Mouse (Mus musculus): ENCODE measurements around the gene Lrrc51. TPM values are rescaled to one million over a fixed set of nuclear protein-coding genes. Genes with fewer than 3 reads are reported as not detected.

Gene Lrrc51
- polyA plus RNA-seq, 1 experiment, result 12.6 TPM

DNA sequence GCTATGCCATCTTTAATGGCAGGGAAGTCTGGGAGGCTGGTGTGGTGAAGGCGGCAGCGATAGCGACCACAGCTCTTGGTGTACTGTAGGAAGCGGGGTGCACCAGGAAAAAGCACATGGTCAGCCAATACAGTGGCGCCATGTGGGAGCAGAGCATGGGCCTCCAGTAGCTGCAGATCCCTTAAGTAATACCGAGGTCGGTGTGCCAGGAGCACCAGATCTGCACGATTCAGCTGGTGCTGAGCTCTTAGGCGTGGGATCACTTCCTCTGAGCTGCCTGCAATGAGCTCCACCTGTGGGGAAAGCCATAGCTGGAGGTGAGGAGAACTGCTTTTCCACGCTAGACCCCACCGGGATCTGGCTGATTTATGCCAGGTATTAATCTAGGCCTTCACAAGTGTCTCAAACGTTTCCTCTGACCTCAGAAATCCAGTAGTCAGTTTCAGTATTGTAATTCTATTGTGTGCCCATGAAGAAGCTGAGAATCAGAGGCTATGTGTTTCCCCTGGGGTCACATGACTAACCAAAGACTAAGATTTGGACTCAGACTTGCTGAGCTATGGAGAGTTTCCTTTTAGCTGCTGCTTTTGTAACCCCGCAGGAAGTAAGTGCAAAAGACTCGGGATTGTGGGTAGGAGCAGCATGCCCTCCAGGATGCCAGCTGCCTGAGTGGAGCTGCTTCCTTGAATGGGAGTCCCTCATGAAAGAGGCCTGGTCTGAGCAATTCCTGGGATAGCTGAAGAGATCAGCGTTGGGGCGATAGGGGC is 33.2 kb downstream of the Lrrc51 start:
- no peak for TF ChIP-seq CTCF (IDR thresholded peaks at IDR 0.05; ENCODE audit: extremely low read depth, insufficient read depth, low read length)
- TF ChIP-seq POLR2A (IDR thresholded peaks at IDR 0.05; ENCODE audit: extremely low read depth, insufficient read depth, low read length), result no peak
- Histone ChIP-seq H3K4me1 (ENCODE audit: control insufficient read depth, insufficient read depth, low read length) (0 out of 2 replicates have a peak, but pooled peaks cover 1% of the 10 kb centered on the region), H3K4me3 (ENCODE audit: insufficient read depth, low read length) (no peak overlapping the region), H3K27ac (ENCODE audit: insufficient read depth, low read length) (0 out of 2 replicates have a peak overlapping the region, but pooled peaks have one; percentile 12)

DNA sequence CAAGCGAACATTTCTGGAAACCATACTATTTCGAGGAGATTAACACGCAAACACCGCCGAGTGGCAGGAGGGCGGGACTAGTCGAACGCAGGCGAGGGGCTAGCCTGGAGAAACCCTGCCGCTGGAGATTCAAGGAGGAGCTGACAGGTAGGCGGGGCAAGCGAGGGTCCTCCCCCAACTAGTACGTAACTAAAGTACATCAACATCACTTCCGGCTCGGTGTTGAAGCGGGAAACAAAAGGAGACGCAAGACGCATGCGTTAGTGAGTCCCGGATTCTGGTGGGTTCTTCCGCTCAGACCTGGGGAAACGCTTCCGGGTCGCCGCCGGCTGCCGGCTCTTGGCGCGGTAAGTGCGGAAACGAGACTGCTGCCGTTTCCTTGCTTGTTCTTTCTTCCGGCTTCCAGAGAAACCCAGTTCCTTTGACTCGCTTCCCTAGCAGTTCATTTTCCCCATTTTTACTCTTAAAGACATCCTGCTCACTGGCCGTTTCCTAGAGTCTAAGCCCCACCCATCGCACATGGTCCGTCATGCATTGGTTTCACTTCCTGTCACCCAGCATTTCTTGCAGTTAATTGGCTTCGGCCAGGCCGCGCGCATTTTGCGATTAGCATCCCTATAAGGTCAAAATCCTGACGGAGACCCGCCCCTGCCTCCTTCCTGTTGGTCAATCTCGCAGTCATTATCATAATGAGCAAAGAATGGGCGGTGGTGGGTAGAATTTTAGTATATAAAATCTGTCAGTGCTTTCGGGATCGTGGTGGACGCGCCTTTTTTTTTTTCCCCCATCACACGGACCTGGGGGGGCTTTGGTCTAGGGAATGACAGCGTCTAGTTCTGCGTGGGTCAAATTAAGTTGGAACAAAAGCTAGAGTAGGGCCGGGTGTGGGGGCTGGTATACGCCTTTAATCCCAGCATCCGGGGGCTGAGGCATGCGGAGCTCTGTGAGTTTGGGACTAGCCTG is 37.3 kb downstream of the Lrrc51 start:
- Histone ChIP-seq H3K4me1 (ENCODE audit: control insufficient read depth, insufficient read depth, low read length) (0 out of 2 replicates have a peak, but pooled peaks cover 1% of the 10 kb centered on the region), H3K4me3 (ENCODE audit: insufficient read depth, low read length) (peak overlapping the region; percentile 53), H3K27ac (ENCODE audit: insufficient read depth, low read length) (peak overlapping the region; percentile 61)
- TF ChIP-seq CTCF (IDR thresholded peaks at IDR 0.05; ENCODE audit: extremely low read depth, insufficient read depth, low read length), result no peak
- TF ChIP-seq POLR2A (IDR thresholded peaks at IDR 0.05; ENCODE audit: extremely low read depth, insufficient read depth, low read length), result peak; percentile 89; the same call in 1 of the 2 replicates

DNA sequence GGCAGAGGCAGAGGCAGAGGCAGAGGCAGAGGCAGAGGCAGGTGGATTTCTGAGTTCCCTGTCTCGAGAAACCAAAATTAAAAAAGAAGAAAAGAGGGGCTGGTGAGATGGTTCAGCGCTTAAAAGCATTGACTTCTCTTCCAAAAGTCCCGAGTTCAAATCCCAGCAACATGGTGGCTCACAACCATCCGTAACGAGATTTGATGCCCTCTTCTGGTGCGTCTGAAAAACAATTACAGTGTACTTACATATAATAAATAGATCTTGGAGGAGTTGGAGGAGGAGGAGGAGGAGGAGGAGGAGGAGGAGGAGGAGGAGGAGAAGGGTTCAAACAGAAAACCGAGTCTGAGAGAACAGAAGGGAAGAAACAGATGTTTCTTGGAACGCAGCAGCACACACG is 38.0 kb downstream of the Lrrc51 start:
- Histone ChIP-seq H3K4me1 (ENCODE audit: control insufficient read depth, insufficient read depth, low read length) (0 out of 2 replicates have a peak, but pooled peaks cover 1% of the 10 kb centered on the region), H3K27ac (ENCODE audit: insufficient read depth, low read length) (peak overlapping the region; percentile 61), H3K4me3 (ENCODE audit: insufficient read depth, low read length) (peak overlapping the region; percentile 53)
- TF ChIP-seq POLR2A (IDR thresholded peaks at IDR 0.05; ENCODE audit: extremely low read depth, insufficient read depth, low read length) (no peak), CTCF (IDR thresholded peaks at IDR 0.05; ENCODE audit: extremely low read depth, insufficient read depth, low read length) (0 out of 2 replicates have a peak, but pooled peaks have one; percentile 8)

DNA sequence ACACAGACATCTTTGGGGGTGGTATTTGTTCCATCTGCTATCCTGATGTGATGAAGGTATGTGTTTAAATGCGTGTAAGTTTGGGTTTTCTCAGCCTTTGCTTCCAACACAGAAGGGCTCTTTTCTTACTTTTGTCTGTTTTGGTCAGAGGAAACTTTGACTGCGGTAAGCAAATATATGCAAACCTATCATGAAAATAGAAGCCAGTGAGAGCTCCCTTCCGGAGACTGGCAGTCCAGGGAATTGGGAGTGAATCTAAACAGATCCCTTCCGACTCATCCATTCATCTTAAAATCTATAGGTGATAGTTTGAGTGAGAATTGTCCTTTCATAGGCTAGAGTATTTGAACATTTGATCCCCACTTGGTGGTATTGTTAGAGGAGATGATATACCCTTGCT is 45.2 kb downstream of the Lrrc51 start:
- Histone ChIP-seq H3K4me3 (ENCODE audit: insufficient read depth, low read length) (no peak overlapping the region), H3K27ac (ENCODE audit: insufficient read depth, low read length) (no peak overlapping the region), H3K4me1 (ENCODE audit: control insufficient read depth, insufficient read depth, low read length) (no peaks in the 10 kb centered on the region)
- TF ChIP-seq POLR2A (IDR thresholded peaks at IDR 0.05; ENCODE audit: extremely low read depth, insufficient read depth, low read length) (no peak), CTCF (IDR thresholded peaks at IDR 0.05; ENCODE audit: extremely low read depth, insufficient read depth, low read length) (no peak)

DNA sequence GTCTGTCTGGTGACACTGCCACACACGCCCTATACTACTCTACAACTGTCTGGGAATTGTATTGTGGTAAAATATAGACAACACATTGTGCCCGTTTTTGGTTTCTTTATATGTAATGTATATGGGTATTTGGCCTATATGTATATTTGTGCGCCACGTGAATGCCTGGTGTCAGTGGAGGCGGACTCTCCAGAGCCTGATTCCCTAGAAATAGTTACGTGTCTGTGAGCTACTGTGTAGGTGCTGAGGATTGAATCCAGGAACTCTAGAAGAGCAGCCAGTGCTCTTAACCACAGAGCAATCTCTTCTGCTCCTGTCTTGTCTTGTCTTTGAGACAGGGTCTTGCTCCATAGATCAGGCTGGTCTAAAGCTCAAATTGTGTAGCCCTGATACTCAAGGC is 47.4 kb downstream of the Lrrc51 start:
- no peak for TF ChIP-seq CTCF (IDR thresholded peaks at IDR 0.05; ENCODE audit: extremely low read depth, insufficient read depth, low read length)
- no peak overlapping the region for H3K4me3 ChIP-seq (ENCODE audit: insufficient read depth, low read length)
- H3K27ac ChIP-seq (ENCODE audit: insufficient read depth, low read length), result no peak overlapping the region
- no peaks in the 10 kb centered on the region for H3K4me1 ChIP-seq (ENCODE audit: control insufficient read depth, insufficient read depth, low read length)

DNA sequence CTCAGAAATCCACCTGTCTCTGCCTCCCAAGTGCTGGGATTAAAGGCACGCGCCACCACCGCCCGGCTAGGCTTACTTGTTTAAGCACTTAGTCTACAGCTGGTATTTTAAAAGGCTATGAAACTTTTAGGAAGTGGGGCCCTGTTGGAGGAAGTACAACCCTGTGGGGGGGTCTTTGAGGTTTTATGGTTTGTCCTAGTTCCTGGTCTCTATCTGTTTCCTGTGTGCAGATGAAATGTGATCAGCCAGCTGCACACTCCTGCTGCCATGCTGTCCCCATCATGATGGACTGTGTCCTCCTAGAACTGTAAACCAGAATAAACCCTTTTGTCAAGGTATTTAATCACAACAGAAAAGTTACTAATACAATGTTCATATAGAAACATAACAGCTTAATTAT is 49.5 kb downstream of the Lrrc51 start:
- no peak for TF ChIP-seq POLR2A (IDR thresholded peaks at IDR 0.05; ENCODE audit: extremely low read depth, insufficient read depth, low read length)
- no peak for TF ChIP-seq CTCF (IDR thresholded peaks at IDR 0.05; ENCODE audit: extremely low read depth, insufficient read depth, low read length)
- no peaks in the 10 kb centered on the region for H3K4me1 ChIP-seq (ENCODE audit: control insufficient read depth, insufficient read depth, low read length)
- H3K4me3 ChIP-seq (ENCODE audit: insufficient read depth, low read length), result no peak overlapping the region
- no peak overlapping the region for H3K27ac ChIP-seq (ENCODE audit: insufficient read depth, low read length)

DNA sequence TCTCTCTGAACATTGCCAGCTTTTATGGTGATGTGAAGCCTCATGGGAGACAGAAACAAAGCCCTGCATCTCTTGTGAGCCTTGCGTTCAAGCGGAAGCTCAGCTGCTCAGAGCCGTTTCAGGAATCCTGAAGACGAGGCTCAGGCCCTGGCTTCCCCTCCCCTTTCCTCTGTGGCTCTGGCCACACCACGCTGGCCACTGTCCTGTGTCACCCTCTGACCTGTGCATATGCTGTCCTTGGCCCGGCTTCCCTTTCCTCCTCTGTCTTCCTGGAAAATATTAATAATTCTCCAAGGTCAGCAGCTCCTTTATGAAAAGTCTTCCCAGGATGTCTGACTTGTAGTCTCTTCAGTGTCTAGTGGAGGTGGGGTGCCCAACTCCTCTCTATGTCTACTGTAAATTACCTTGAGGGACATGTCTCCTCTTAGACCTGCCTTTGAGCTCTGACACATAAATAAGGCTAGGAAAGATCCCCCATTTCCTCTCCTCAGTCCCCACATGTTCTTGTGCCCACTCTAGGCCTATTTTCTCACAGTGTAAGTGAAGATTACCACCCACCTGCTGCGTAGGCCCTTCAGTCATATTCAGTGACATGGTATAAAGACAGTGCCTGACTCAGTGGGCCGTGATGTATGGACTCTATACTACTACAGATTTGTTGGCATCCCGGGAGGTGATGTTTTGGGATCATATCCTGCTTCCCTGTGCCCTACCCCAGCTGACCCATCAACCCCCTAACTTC is 51.1 kb downstream of the Lrrc51 start:
- TF ChIP-seq CTCF (IDR thresholded peaks at IDR 0.05; ENCODE audit: extremely low read depth, insufficient read depth, low read length) (no peak), POLR2A (IDR thresholded peaks at IDR 0.05; ENCODE audit: extremely low read depth, insufficient read depth, low read length) (no peak)
- no peak overlapping the region for H3K27ac ChIP-seq (ENCODE audit: insufficient read depth, low read length)
- no peaks in the 10 kb centered on the region for H3K4me1 ChIP-seq (ENCODE audit: control insufficient read depth, insufficient read depth, low read length)
- H3K4me3 ChIP-seq (ENCODE audit: insufficient read depth, low read length), result no peak overlapping the region

DNA sequence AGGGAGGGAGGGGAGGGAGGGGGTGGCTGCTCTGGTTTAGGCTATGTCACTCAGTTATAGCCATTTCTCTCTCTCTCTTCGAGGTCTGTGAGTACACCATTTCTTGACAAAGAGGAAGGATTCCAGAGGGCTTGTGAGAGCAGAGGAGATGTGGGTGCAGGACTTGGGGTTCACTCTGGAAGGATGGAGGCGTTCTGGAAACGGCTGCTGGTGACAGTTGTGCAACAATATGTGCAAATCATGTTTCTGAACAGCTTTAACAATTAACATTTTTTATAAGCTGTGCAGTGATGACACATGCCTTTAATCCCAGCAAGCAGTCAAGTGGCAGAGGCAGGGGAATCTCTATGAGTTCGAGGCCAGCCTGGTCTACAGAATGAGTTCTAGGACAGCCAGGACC is 52.8 kb downstream of the Lrrc51 start:
- no peak for TF ChIP-seq CTCF (IDR thresholded peaks at IDR 0.05; ENCODE audit: extremely low read depth, insufficient read depth, low read length)
- no peak for TF ChIP-seq POLR2A (IDR thresholded peaks at IDR 0.05; ENCODE audit: extremely low read depth, insufficient read depth, low read length)
- Histone ChIP-seq H3K4me3 (ENCODE audit: insufficient read depth, low read length) (no peak overlapping the region), H3K27ac (ENCODE audit: insufficient read depth, low read length) (no peak overlapping the region), H3K4me1 (ENCODE audit: control insufficient read depth, insufficient read depth, low read length) (no peaks in the 10 kb centered on the region)

DNA sequence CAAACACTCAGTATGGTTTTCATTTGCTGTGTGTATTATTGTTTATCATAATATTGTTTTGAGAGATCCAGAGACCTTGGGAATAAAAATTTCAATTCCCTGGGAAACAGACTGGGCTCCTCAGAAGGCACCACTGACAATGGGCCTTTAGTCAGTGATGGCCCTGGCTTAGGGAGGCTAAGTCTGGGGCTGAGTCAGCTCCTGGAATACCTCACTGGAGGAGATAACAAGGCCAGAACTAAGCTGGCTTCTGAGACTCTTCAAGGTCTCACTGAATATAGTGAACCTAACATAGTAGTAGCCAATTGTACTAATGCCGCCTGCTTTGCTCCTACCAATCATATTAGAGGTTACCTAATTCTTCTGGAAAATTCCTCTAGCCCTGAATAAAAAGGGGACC is 57.7 kb downstream of the Lrrc51 start:
- no peak overlapping the region for H3K4me3 ChIP-seq (ENCODE audit: insufficient read depth, low read length)
- H3K4me1 ChIP-seq (ENCODE audit: control insufficient read depth, insufficient read depth, low read length), result no peaks in the 10 kb centered on the region
- no peak overlapping the region for H3K27ac ChIP-seq (ENCODE audit: insufficient read depth, low read length)
- TF ChIP-seq CTCF (IDR thresholded peaks at IDR 0.05; ENCODE audit: extremely low read depth, insufficient read depth, low read length), result no peak
- TF ChIP-seq POLR2A (IDR thresholded peaks at IDR 0.05; ENCODE audit: extremely low read depth, insufficient read depth, low read length), result no peak

Measured in cortical plate, adult 2 months (tissue).